Mouse (Mus musculus): Measurements from ENCODE around the gene Irx5. TPM values are rescaled to one million over a fixed set of nuclear protein-coding genes. Genes with fewer than 3 reads are reported as not detected.

Gene Irx5
- 3.9 TPM for polyA plus RNA-seq (2014; fragmentation: Illumina TruSeq; extraction: RNeasy Lipid Tissue Mini Kit (QIAGEN cat#74804); ENCODE audit: low read depth, low replicate concordance)

GRCm38 (mm10) chr8:92357398-92357981 lies at the start of gene Irx5:
Irx5 (plus strand) TSS chr8:92357625.

Measured in heart, adult 10 weeks (tissue).